Mouse (Mus musculus) mouse embryonic stem cell (cell line): ENCODE data around the gene Mcm2.

Source experiments
- in situ Hi-C, 2 experiments: fragments of 300-500 bp; cut with MboI; formaldehyde crosslinking; loops; 1 replicate in 1 of 2; 3 replicates in 1 of 2; pipeline ENCODE4 v1.14.3; 2019 to 2020; ENCODE audit warnings: low sequenced_read_pairs in 2 of 2, low pct_unique_long_range_greater_than_20kb in 1 of 2, mixed read lengths in 1 of 2; ENCODE audit not compliant: unreplicated experiment in 1 of 2

The Mcm2 gene

GRCm38 (mm10) chr6:88840791-88841513 is 57.6 kb downstream of the Mcm2 start:
- in situ Hi-C loops, result no loop called here

- in situ Hi-C loops, result no loop called here
Measured at GRCm38 (mm10) chr6:88840211-88840610, 58.4 kb downstream of the Mcm2 start.

- in situ Hi-C loops, result no loop called here
Measured at GRCm38 (mm10) chr6:88839135-88839970, 59.2 kb downstream of the Mcm2 start.

GRCm38 (mm10) chr6:88838613-88839012 is 60.0 kb downstream of the Mcm2 start:
- in situ Hi-C loops, result no loop called here

- in situ Hi-C loops, result no loop called here
Measured at GRCm38 (mm10) chr6:88837999-88838398, 60.6 kb downstream of the Mcm2 start.

GRCm38 (mm10) chr6:88836178-88836819 is 62.3 kb downstream of the Mcm2 start:
- in situ Hi-C loops, result no loop called here

- in situ Hi-C loops, result no loop called here
Measured at GRCm38 (mm10) chr6:88835047-88835446, 63.5 kb downstream of the Mcm2 start.
